Mouse (Mus musculus) stomach, postnatal 0 days (tissue): ENCODE measurements around the gene Gon7. TPM values are rescaled to one million over a fixed set of nuclear protein-coding genes. Genes with fewer than 3 reads are reported as not detected.

Experiments used
- ATAC-seq: fragments of 200-750 bp; cut with Nextera tagmentation; 2 replicates; pipeline ENCODE4 v1.8.0; 2017; ENCODE audit not compliant: low FRiP score, low TSS enrichment
- DNase-seq: peaks from one replicate; pipeline ENCODE4 v3.0.0-alpha.2; 2016; ENCODE audit warnings: low spot score
- H3K27ac ChIP-seq: fragments of 300-500 bp; sonication (generic); replicated peaks from 2 replicates; pipeline ENCODE4 v1.5.1; 2014; ENCODE audit warnings: mild to moderate bottlenecking, control low read depth
- H3K27me3 ChIP-seq: fragments of 300-500 bp; sonication (generic); 2 replicates; pipeline ENCODE4 v1.6.1; 2014; ENCODE audit warnings: low read length; ENCODE audit not compliant: control insufficient read depth, insufficient read depth
- H3K36me3 ChIP-seq: fragments of 300-500 bp; sonication (generic); 2 replicates; pipeline ENCODE4 v1.6.1; 2014; ENCODE audit warnings: low read length, mixed read lengths; ENCODE audit not compliant: control insufficient read depth, insufficient read depth
- H3K4me1 ChIP-seq: fragments of 300-500 bp; sonication (generic); replicated peaks from 2 replicates; pipeline ENCODE4 v1.6.1; 2014; ENCODE audit warnings: antibody characterized with exemption; ENCODE audit not compliant: control insufficient read depth, insufficient read depth
- H3K4me2 ChIP-seq: fragments of 300-500 bp; sonication (generic); replicated peaks from 2 replicates; pipeline ENCODE4 v1.6.1; 2014; ENCODE audit warnings: low read depth, mild to moderate bottlenecking, control low read depth, moderate library complexity
- H3K4me3 ChIP-seq: fragments of 300-500 bp; sonication (generic); 2 replicates; pipeline ENCODE4 v1.5.1; 2014; ENCODE audit warnings: low read depth, low read length, control low read depth
- H3K9ac ChIP-seq: fragments of 300-500 bp; sonication (generic); 2 replicates; pipeline ENCODE4 v1.6.1; 2014; ENCODE audit warnings: mild to moderate bottlenecking, low read length, control low read depth, mixed read lengths
- H3K9me3 ChIP-seq: fragments of 300-500 bp; sonication (generic); 2 replicates; pipeline ENCODE4 v1.6.1; 2016; ENCODE audit warnings: low read length; ENCODE audit not compliant: control insufficient read depth
- CTCF ChIP-seq: IDR thresholded peaks from 2 replicates; pipeline ENCODE4 v1.5.1; 2016; ENCODE audit warnings: antibody characterized with exemption, low read depth, mild to moderate bottlenecking, moderate library complexity
- EP300 ChIP-seq: optimal IDR thresholded peaks from 2 replicates; pipeline ENCODE3; 2016; ENCODE audit warnings: antibody characterized with exemption
- WGBS: fragments of 180-500 bp; shearing (Covaris S2); extraction: QIAGEN DNeasy Blood & Tissue Kit; methylation state at CpG from one replicate; pipeline ENCODE4 v1.1.7; 2014; 5-methylcytosine and 5-hydroxymethylcytosine counted together
- polyA plus RNA-seq: library from polyadenylated mRNA; unstranded; fragments of >200 nt; fragmentation: Nextera tagmentation; extraction: Ambion mirVana; gene quantifications from 2 replicates; pipeline ENCODE4 v1.2.1, GENCODE M21; 2015

Gon7 gene
- polyA plus RNA-seq, 1 experiment from 2014 or later, result 14.7 TPM

DNA sequence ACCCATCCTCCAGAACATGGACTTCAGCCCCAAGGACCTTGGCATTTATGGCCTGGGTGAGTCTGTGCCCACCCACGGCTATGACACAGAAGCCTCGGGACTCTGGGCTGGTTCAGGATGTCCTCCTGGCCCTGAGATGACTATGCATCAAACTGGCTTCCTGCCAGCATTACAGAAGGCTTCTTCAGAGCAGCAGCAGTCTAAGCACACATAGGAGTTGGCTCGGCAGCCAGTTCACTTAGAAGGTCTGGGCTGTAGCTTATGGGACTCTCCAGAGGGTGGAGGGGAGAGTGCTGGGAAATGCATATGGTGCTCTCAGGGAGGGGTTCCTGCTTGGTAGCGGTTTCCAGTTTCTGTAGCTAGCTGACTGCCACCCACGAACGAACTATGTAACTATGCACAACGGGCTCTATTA, 31.8 kb downstream of the Gon7 start:
- ATAC-seq (no peak), DNase-seq (no peak)
- Histone ChIP-seq H3K4me2 (no peak overlapping the region), H3K9ac (no peak overlapping the region), H3K27me3 (no peaks in the 10 kb centered on the region), H3K4me1 (no peaks in the 10 kb centered on the region; the same call in 1 of the 2 replicates), H3K9me3 (no peaks in the 10 kb centered on the region), H3K36me3 (no peaks in the 10 kb centered on the region), H3K27ac (no peak overlapping the region), H3K4me3 (no peak overlapping the region)
- WGBS, result 47% methylated on average over 7 of the region's 7 CpGs
- no peak for TF ChIP-seq EP300

DNA sequence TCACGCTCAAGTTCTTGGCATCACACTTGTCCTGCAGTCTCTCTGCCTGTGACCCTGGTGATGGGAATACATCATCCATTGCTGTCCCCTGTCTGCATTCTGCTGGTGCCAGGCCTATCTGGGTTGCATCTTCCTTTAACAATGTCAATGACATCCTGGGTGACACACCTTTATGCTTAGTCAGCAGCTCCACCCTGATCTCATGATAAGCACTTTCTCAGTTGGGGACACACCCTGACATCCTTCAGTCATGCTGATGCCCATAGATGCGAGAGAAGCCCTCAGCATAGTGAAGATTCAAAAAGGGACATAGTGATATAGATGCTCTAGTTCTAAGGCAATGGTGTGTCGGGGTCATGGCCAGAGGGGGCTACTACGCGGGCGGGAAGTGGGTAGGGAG, 32.5 kb downstream of the Gon7 start:
- H3K4me1 ChIP-seq, result no peaks in the 10 kb centered on the region
- ATAC-seq (no peak), DNase-seq (no peak)
- no peak for TF ChIP-seq CTCF
- no peak for TF ChIP-seq EP300
- H3K27me3 ChIP-seq, result no peaks in the 10 kb centered on the region
- no peaks in the 10 kb centered on the region for H3K9me3 ChIP-seq
- no peak overlapping the region for H3K9ac ChIP-seq
- no peak overlapping the region for H3K4me2 ChIP-seq
- H3K4me3 ChIP-seq, result no peak overlapping the region
- H3K36me3 ChIP-seq, result no peaks in the 10 kb centered on the region
- whole genome bisulfite sequencing, result 87% methylated on average over 6 of the region's 6 CpGs
- H3K27ac ChIP-seq, result no peak overlapping the region

DNA sequence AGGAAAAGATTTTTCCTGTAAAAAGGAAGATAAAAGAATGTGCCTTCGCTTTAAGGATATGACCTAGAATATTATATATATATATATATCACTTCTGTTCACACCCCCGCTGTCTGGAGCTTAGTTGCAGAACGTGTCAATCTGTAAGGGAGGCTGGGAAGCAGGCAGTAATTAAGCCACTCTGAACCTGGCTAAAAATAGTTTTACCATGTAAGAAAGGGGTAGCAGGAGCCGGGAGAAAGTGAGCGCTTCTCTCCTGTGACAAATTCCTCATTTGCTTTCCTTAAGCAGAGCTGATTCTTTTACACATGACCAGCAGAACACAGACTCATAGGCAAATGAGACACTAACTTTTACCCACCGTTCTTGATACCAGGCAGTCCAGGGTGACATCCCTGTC, 33.7 kb downstream of the Gon7 start:
- no peak for TF ChIP-seq CTCF
- TF ChIP-seq EP300, result no peak
- no peaks in the 10 kb centered on the region for H3K9me3 ChIP-seq
- H3K27ac ChIP-seq, result no peak overlapping the region
- H3K9ac ChIP-seq, result no peak overlapping the region
- H3K4me3 ChIP-seq, result no peak overlapping the region
- 65% methylated on average over 6 of the region's 6 CpGs for WGBS
- no peak for DNase-seq
- no peaks in the 10 kb centered on the region for H3K27me3 ChIP-seq
- H3K4me1 ChIP-seq, result no peaks in the 10 kb centered on the region
- no peak overlapping the region for H3K4me2 ChIP-seq
- no peak for ATAC-seq
- H3K36me3 ChIP-seq, result no peaks in the 10 kb centered on the region

DNA sequence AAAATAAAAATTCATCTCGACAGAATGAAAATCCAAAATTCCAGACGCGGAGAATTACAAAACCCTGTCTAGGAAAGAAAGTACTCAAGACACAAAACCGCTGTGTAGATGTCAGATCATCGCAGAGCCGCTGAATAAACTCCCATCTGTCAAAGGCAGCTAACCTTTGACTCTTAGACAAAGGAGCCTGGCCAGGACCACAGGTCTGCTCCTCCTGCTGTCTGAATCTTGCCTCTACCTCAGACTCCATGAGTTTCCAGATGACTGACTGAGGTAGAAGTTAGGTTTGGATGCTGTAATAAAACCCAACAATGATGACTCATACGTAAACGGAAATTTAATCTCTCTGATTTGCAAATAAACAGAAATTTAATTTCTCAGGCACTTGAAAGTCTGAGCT, 34.6 kb downstream of the Gon7 start:
- no peaks in the 10 kb centered on the region for H3K9me3 ChIP-seq
- H3K4me3 ChIP-seq, result no peak overlapping the region
- H3K9ac ChIP-seq, result no peak overlapping the region
- no peak for TF ChIP-seq EP300
- no peak for TF ChIP-seq CTCF
- no peak for DNase-seq
- H3K4me2 ChIP-seq, result no peak overlapping the region
- no peak for ATAC-seq
- H3K4me1 ChIP-seq, result no peaks in the 10 kb centered on the region
- WGBS, result 58% methylated on average over 8 of the region's 8 CpGs
- H3K27ac ChIP-seq, result no peak overlapping the region
- no peaks in the 10 kb centered on the region for H3K27me3 ChIP-seq
- H3K36me3 ChIP-seq, result no peaks in the 10 kb centered on the region

DNA sequence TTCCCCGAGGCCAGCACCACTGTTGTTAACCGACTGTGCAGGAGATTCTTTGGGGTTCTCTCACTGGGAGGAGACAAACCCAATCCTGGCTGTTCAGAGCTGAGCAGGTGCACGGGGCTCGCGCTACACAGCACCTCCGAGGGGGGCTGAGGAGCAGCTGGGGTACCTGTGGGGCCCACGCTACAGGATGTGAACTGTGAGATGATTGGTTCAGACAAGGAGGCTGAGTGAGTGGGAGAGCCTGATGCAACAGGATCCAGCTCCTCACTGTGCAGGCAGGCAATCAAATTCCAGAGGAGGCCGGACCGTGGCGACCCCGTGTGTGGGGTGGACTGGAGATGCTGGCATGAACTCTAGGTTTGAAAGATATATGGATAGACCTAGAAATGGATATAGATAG, 35.2 kb downstream of the Gon7 start:
- no peak overlapping the region for H3K27ac ChIP-seq
- no peak for ATAC-seq
- H3K4me2 ChIP-seq, result no peak overlapping the region
- no peak overlapping the region for H3K9ac ChIP-seq
- WGBS, result 68% methylated on average over 11 of the region's 11 CpGs
- no peaks in the 10 kb centered on the region for H3K4me1 ChIP-seq
- H3K27me3 ChIP-seq, result no peaks in the 10 kb centered on the region
- no peaks in the 10 kb centered on the region for H3K36me3 ChIP-seq
- no peak for DNase-seq
- H3K9me3 ChIP-seq, result no peaks in the 10 kb centered on the region
- TF ChIP-seq EP300 (no peak), CTCF (no peak)
- no peak overlapping the region for H3K4me3 ChIP-seq

DNA sequence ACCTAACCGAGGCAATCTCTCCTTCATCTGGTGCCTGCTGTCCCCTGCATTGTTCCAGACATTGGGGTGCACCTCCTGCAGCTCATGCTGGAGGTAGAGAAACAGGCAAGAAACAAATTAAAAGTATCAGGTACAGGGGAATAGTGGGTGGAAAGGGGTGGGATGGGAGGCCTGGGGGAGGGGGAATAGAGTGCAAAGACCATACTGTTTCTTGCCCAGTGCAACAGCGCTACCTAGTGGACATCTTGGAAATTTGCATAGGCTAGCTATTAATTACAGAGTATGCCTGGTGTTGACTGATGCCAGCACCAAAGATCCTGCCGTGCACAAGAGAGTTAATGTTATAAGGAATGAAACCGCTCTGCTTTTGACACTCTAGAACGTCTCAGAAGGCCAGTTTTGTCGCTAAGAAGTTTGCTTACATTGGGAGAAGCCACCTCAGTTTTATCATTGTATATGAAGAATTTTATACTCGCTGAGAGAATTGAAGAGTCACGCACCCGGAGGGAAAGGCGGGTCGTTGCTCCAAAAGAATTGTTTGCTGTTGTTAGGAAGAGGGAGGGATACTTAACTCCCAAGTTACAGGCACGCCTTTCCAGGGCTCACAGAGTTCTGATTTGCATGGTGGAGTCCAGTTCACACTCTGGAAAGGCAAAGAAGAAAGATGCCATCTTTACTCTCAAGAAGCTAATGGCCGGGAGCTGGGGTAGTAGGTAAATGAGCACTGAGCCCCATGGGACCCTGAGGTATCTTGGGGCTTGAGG, 37.9 kb downstream of the Gon7 start:
- H3K4me3 ChIP-seq, result no peak overlapping the region
- H3K9ac ChIP-seq, result no peak overlapping the region
- H3K36me3 ChIP-seq, result no peaks in the 10 kb centered on the region
- DNase-seq, result peak; percentile 54
- no peaks in the 10 kb centered on the region for H3K4me1 ChIP-seq
- ATAC-seq, result peak; percentile 60; the same call in 1 of the 2 replicates
- peak overlapping the region; percentile 34; the same call in 1 of the 2 replicates for H3K4me2 ChIP-seq
- TF ChIP-seq CTCF (peak; percentile 92), EP300 (no peak)
- no peaks in the 10 kb centered on the region for H3K9me3 ChIP-seq
- H3K27me3 ChIP-seq, result no peaks in the 10 kb centered on the region
- H3K27ac ChIP-seq, result no peak overlapping the region
- WGBS, result 18% methylated on average over 13 of the region's 13 CpGs
